Mouse (Mus musculus) intestine, postnatal 0 days (tissue): ENCODE data around the gene Cd93. TPM values are rescaled to one million over a fixed set of nuclear protein-coding genes. Genes with fewer than 3 reads are reported as not detected.

Experiments
- ATAC-seq: fragments of 200-750 bp; cut with Nextera tagmentation; 2 replicates; pipeline ENCODE4 v1.8.0; 2017; ENCODE audit warnings: mild to moderate bottlenecking, moderate TSS enrichment, moderate library complexity
- H3K27ac ChIP-seq: fragments of 300-500 bp; sonication (generic); 2 replicates; pipeline ENCODE4 v1.5.1; 2014; ENCODE audit warnings: mild to moderate bottlenecking, low read depth, low read length, moderate library complexity
- H3K27me3 ChIP-seq: fragments of 300-500 bp; sonication (generic); replicated peaks from 2 replicates; pipeline ENCODE4 v1.6.1; 2014; ENCODE audit warnings: low read length, mixed read lengths; ENCODE audit not compliant: control insufficient read depth, insufficient read depth
- H3K36me3 ChIP-seq: fragments of 300-500 bp; sonication (generic); 2 replicates; pipeline ENCODE4 v1.6.1; 2014; ENCODE audit warnings: mild to moderate bottlenecking, moderate library complexity; ENCODE audit not compliant: control insufficient read depth, insufficient read depth
- H3K4me1 ChIP-seq: fragments of 300-500 bp; sonication (generic); replicated peaks from 2 replicates; pipeline ENCODE4 v1.6.1; 2014; ENCODE audit warnings: antibody characterized with exemption, low read length, mixed read lengths; ENCODE audit not compliant: control insufficient read depth, insufficient read depth
- H3K4me2 ChIP-seq: fragments of 300-500 bp; sonication (generic); replicated peaks from 2 replicates; pipeline ENCODE4 v1.6.1; 2014; ENCODE audit warnings: low read depth, mild to moderate bottlenecking, moderate library complexity
- H3K4me3 ChIP-seq: fragments of 300-500 bp; sonication (generic); 2 replicates; pipeline ENCODE4 v1.5.1; 2014; ENCODE audit warnings: low read depth, low read length
- H3K9ac ChIP-seq: fragments of 300-500 bp; sonication (generic); 2 replicates; pipeline ENCODE4 v1.6.1; 2014; ENCODE audit warnings: mild to moderate bottlenecking, low read depth, low read length
- H3K9me3 ChIP-seq: fragments of 300-500 bp; sonication (generic); 2 replicates; pipeline ENCODE4 v1.6.1; 2016; ENCODE audit warnings: mixed run types; ENCODE audit not compliant: control insufficient read depth
- CTCF ChIP-seq: sonication (generic); IDR thresholded peaks from 2 replicates; pipeline ENCODE4 v1.5.1; 2016; ENCODE audit warnings: low read depth, mild to moderate bottlenecking, control low read depth, antibody characterized with exemption, moderate library complexity
- WGBS: fragments of 180-500 bp; shearing (Covaris S2); extraction: QIAGEN DNeasy Blood & Tissue Kit; methylation state at CpG from one replicate; pipeline ENCODE4 v1.1.7; 2014; 5-methylcytosine and 5-hydroxymethylcytosine counted together
- polyA plus RNA-seq: library from polyadenylated mRNA; unstranded; fragments of >200 nt; fragmentation: Nextera tagmentation; extraction: Ambion mirVana; gene quantifications from 2 replicates; pipeline ENCODE4 v1.2.1, GENCODE M21; 2015

Gene Cd93
- polyA plus RNA-seq, 1 experiment from 2014 or later: 4.8 TPM

DNA sequence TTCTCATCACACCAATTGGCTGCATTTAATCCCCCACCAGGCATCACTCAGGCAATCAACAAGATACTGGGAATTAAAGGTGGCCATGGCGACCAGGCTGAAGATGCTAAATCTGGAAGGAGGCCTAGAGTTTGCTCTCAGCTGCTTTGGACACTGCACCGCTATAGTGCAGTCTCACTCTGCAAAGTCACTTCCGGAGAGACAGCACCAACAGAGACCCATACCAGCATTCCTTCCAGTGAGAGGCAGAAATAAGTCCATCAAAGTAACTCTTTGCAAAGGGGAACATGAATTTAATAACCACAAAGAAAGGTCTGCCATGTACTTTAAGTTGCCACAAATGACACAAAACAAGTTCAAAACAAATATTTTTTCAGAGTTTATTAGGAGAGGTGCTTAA is 7.1 kb downstream of the Cd93 start:
- Histone ChIP-seq H3K4me2 (no peak overlapping the region), H3K9me3 (no peaks in the 10 kb centered on the region), H3K4me1 (no peaks in the 10 kb centered on the region), H3K9ac (no peak overlapping the region), H3K27me3 (no peaks in the 10 kb centered on the region), H3K4me3 (no peak overlapping the region), H3K27ac (no peak overlapping the region), H3K36me3 (no peaks in the 10 kb centered on the region)
- ATAC-seq: no peak
- 56% methylated on average over 3 of the region's 3 CpGs for whole genome bisulfite sequencing
- TF ChIP-seq CTCF: no peak

DNA sequence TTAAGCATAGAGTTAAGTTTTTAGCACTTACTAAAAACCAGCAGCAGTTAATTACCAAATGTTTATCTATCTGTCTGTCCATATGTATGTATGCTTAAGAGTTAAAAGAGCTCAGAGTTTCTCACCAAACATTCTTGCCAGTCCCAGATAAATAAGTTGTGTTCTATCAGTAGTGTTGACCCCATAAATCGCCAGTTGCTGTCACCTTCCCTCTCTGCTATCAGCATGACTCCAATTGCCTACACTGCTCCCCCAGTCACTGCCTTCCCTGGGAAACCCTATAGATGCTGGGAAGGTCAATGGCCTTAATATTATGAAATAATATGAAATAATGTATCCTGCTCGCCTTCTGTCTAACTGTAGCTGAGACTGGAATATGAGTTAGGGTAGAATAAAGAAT is 11.0 kb downstream of the Cd93 start:
- no peak for TF ChIP-seq CTCF
- Histone ChIP-seq H3K4me1 (0 out of 2 replicates have a peak, but pooled peaks cover 3% of the 10 kb centered on the region), H3K27me3 (no peaks in the 10 kb centered on the region), H3K4me3 (no peak overlapping the region), H3K9me3 (no peaks in the 10 kb centered on the region), H3K27ac (no peak overlapping the region), H3K9ac (no peak overlapping the region), H3K36me3 (no peaks in the 10 kb centered on the region), H3K4me2 (no peak overlapping the region)
- no peak for ATAC-seq
- WGBS: 48% methylated on average over 2 of the region's 2 CpGs

DNA sequence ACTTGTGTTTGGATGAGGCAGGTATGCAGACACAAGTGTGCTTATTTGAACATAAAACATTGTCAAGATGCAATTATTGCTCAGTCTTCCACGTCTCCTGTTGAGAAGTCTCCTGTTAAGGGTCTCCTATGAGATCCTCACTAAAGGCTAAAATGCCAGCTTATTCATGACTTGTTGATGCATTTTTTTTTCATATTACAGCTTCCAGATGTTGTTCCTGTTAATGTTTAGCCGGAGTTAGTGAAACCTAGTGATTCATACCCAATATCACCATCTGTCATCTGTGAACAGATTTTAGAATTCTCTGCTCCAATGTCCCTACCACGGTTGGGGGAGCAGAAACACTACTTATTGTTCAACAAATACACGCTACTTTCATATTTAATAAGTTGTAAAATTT is 12.4 kb downstream of the Cd93 start:
- H3K27ac ChIP-seq: no peak overlapping the region
- no peaks in the 10 kb centered on the region for H3K27me3 ChIP-seq
- no peak overlapping the region for H3K9ac ChIP-seq
- no peaks in the 10 kb centered on the region for H3K9me3 ChIP-seq
- 49% methylated on average over 4 of the region's 4 CpGs for WGBS
- 0 out of 2 replicates have a peak, but pooled peaks cover 3% of the 10 kb centered on the region for H3K4me1 ChIP-seq
- no peaks in the 10 kb centered on the region for H3K36me3 ChIP-seq
- no peak overlapping the region for H3K4me3 ChIP-seq
- ATAC-seq: no peak
- no peak overlapping the region for H3K4me2 ChIP-seq
- no peak for TF ChIP-seq CTCF

DNA sequence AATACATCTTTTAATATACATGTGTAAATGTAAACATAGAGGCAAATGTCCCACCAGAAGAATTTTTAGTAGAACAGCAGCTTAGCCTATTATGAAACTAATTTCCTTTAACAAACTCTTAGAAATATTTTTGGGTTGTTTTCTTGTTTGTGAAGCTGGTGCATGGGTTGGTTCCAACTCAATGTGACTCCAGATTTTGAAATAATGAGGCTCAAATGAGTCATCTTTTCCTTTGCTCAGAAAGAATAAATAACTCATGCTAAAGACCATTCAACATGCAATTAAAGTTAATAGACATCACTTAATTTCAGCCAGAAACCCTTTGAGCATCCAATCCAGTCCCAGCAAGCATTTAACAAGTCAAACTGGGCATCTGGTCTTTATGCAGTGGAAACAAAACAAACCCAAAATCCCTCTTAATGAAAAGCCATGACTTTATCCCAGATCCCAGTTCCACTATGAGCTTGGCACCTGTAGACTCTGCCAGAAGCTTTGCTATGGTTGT is 14.3 kb downstream of the Cd93 start:
- H3K4me2 ChIP-seq: no peak overlapping the region
- no peak overlapping the region for H3K4me3 ChIP-seq
- TF ChIP-seq CTCF: no peak
- H3K27ac ChIP-seq: no peak overlapping the region
- no peaks in the 10 kb centered on the region for H3K27me3 ChIP-seq
- 0 out of 2 replicates have a peak, but pooled peaks cover 3% of the 10 kb centered on the region for H3K4me1 ChIP-seq
- no peak for ATAC-seq
- H3K9ac ChIP-seq: no peak overlapping the region
- H3K36me3 ChIP-seq: no peaks in the 10 kb centered on the region
- no peaks in the 10 kb centered on the region for H3K9me3 ChIP-seq

DNA sequence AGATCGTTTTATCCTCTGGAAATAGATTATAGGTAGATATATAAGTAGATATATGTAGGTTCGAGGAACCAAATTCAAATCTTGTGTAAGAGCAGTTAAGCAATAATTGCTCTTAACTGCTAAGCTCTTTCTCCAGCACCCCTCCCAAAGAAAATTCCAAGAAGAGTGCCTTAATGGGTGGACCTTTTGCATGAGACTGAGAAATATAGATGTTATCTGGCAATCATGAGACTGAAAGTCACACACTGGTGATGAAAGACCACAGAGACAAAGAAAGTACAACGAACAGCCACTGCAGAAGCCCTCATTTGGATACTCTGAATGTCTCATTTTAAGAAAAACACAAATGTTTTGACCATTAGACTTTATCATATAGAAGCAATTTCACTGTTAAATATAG is 14.8 kb downstream of the Cd93 start:
- ATAC-seq: no peak
- no peak overlapping the region for H3K27ac ChIP-seq
- 0 out of 2 replicates have a peak, but pooled peaks cover 3% of the 10 kb centered on the region for H3K4me1 ChIP-seq
- H3K4me3 ChIP-seq: no peak overlapping the region
- no peaks in the 10 kb centered on the region for H3K27me3 ChIP-seq
- H3K36me3 ChIP-seq: no peaks in the 10 kb centered on the region
- 53% methylated on average over 3 of the region's 3 CpGs for WGBS
- H3K4me2 ChIP-seq: no peak overlapping the region
- no peak overlapping the region for H3K9ac ChIP-seq
- no peaks in the 10 kb centered on the region for H3K9me3 ChIP-seq
- no peak for TF ChIP-seq CTCF

DNA sequence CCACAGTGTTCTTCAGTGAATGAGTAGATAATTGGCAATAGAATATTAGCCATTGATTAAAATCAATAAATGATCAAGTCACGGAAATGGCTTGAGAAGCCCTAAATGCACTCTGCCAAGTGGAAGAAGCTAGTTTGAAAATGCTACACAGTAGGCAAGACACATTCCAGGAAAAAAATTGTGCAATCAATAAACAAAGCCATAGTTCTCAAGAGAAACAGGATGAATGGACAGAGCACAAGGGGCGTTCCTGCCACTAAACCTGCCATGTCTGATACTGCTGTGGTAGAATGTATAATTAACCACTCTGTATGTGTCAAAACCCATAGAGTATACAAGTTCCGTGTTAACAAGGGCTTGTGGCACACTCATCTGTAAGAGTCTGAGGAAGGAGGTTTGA is 15.8 kb downstream of the Cd93 start:
- no peaks in the 10 kb centered on the region for H3K36me3 ChIP-seq
- H3K27me3 ChIP-seq: no peaks in the 10 kb centered on the region
- H3K4me2 ChIP-seq: no peak overlapping the region
- no peaks in the 10 kb centered on the region for H3K9me3 ChIP-seq
- H3K4me3 ChIP-seq: no peak overlapping the region
- H3K27ac ChIP-seq: no peak overlapping the region
- no peak for TF ChIP-seq CTCF
- no peak for ATAC-seq
- 0 out of 2 replicates have a peak, but pooled peaks cover 3% of the 10 kb centered on the region for H3K4me1 ChIP-seq
- WGBS: 67% methylated on average over 3 of the region's 3 CpGs
- H3K9ac ChIP-seq: no peak overlapping the region
